Mouse (Mus musculus): ENCODE measurements around the gene Trim17. TPM values are rescaled to one million over a fixed set of nuclear protein-coding genes. Genes with fewer than 3 reads are reported as not detected.

Trim17 gene
- under 1 TPM; 0.08 to 0.31 (median 0.20) TPM for total RNA-seq (2022)

- peak; percentile 81 to 91 for DNase-seq (ENCODE audit: low spot score in 2 of 2)
These were observed at the start of gene Trim17, which contains the start of gene Hist3h2a for GRCm38 (mm10) chr11:58954420-58955142. Gene Trim17, plus strand, starts transcription at chr11:58954685. Gene Hist3h2a, plus strand, starts transcription at chr11:58954685.

DNA sequence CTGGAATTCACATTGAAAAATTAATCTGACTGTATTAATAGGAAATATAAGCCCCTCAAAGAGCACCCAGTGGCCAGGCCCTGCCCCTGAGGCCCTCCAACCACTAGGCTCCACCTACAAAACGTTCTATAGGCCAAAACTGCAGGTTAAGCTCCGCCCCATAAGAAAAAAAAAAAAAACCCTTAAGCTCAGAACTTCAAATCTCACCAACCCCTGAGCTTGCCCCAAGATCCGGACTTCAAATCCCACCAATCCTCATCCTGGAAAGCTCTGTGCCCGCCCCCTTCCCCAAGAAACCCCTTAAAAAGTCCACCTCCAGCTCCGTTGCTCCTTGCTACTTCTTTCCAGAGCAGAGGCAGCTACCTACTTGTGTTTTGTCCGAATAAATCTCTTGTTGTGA lies 49.6 kb upstream of the Trim17 start:
- DNase-seq (ENCODE audit: low spot score in 2 of 2), result no peak

- no peak for DNase-seq (ENCODE audit: low spot score in 2 of 2)
These were observed 40.7 kb upstream of the Trim17 start for GRCm38 (mm10) chr11:58913776-58914175.

GRCm38 (mm10) chr11:58914461-58915028 lies 39.9 kb upstream of the Trim17 start:
- DNase-seq (ENCODE audit: low spot score in 2 of 2), result no peak

- no peak for DNase-seq (ENCODE audit: low spot score in 2 of 2)
These were observed 37.4 kb upstream of the Trim17 start for GRCm38 (mm10) chr11:58916879-58917744.

DNA sequence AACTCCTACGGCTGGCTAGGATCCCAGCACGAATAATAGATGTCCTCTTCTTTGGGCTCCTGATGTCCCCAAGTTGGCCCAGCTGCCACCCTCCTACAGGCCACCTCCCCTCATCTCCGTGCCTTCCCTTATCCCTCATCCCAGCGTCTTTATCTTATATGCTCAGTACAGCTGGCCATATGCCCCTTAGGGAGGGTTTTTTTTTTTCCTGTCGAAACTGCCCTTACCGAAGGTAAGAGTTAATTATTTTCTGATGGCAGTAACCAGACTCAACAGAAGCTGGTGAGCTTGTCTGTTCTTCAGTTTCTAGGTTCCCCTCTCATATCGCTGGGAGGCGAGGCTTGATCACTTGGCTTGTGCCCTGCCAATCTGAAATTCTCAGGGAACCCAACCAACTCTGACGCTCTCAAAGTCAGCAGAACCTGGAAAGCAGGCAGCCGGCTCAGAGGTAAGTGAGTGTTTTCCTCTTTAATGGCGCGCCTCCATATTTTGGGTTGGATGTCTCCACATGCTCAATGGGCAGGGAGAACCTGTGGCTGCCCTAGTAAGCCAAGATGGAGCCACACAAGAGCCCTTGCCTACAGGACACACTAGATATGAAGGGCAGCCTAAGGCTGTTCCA lies 36.6 kb upstream of the Trim17 start, which contains the start of gene Btnl10:
Btnl10 (plus strand) TSS at position 164 of the 622 bp plus-strand sequence.
- DNase-seq (ENCODE audit: low spot score in 2 of 2), result no peak

DNA sequence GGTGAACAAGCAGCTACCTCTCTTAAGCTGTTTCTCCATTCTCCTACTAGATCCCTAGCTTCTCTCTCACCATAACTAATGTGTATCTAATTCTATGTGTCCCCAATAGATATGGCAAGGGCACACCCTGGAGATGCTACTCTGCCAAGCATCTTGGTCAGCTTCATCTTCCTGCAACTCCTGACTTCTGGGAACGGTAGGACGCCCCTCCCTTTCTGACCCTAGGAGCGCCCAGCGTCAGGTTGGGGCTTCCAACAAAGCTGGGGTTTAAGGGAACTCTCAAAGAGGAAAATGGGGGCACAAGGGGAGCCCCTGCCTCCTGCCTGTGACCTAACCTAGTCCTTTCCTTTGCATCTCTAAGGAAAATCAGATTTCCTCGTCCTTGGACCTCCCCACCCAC lies 35.7 kb upstream of the Trim17 start:
- no peak for DNase-seq (ENCODE audit: low spot score in 2 of 2)

GRCm38 (mm10) chr11:58922420-58922819 lies 32.1 kb upstream of the Trim17 start:
- DNase-seq (ENCODE audit: low spot score in 2 of 2), result no peak

DNA sequence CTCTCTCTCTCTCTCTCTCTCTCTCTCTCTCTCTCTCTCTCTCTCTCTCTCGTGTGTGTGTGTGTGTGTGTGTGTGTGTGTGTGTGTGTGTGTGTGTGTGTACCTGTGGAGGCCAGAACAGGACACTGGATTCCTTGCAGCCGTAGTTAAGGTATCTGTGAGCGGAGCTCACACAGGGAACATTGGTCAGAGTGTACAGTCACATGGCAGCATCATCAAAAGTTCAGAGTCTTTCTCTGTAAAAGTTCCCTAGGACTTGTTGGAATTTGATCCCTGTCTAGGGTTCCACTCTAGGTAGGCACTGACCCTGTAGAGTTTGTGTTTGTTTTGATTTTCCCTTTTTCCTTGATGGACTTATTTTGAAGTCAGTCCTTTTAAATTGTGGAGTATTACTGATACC lies 27.8 kb upstream of the Trim17 start:
- no peak for DNase-seq (ENCODE audit: low spot score in 2 of 2)

DNA sequence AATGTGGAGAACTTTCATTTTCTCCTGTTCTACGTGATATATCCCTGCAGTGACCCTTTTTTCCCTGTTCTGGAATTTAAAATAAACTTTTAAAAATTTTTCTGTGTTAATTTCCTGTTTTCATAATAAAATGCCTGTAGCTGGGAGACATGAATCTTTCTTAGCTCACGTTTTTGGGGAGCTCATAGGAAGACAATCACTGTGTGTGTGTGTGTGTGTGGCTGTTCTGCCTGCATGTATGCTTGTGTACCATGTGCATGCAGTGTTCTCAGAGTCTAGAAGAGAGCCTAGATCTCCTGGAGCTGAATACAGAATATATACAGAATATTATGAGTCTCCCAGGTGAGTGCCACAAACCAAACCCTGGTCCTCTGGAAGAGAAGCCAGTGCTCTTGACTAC lies 27.4 kb upstream of the Trim17 start:
- no peak for DNase-seq (ENCODE audit: low spot score in 2 of 2)

DNA sequence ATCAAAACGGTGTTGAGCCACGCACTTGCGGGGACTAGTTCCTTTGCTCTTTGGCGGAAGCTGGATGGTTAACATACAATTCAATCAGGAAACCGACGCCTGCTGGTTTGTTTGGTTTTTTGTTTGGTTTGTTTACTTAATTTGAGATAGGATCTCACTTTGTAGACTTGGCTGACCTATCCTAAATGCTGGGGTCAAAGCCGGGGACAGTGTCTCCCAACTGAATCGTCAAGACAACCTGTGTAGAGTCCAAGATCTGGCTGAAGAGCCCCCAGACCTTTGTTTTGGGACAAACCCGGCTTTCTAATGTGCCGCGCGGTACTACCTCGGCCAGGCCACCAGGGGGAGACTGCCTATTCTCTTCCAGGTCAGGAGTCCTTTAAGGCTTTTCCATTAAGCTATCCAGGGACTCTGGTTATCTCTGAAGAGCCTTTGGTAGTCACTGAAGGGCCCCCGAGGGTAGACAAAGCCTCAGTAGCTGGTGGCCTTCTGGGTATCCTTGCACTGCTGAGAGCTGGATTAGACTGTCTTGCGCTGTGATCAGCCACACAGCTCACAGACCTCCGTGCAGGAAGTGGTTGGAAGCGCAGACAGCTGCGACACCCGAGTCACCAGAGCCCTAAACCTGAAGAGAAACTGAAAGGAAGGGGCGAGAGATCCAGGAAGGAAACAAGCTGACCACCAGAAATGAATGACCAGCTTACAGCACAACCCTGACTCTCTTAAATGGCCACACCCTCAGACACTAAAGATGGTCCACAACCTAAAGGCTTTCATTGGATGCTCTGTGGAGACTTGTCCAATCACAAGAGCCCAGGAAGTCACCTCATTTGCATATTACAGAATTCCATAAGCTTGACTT lies 26.5 kb upstream of the Trim17 start:
- no peak for DNase-seq (ENCODE audit: low spot score in 2 of 2)

GRCm38 (mm10) chr11:58929055-58929454 lies 25.4 kb upstream of the Trim17 start:
- DNase-seq (ENCODE audit: low spot score in 2 of 2), result no peak

DNA sequence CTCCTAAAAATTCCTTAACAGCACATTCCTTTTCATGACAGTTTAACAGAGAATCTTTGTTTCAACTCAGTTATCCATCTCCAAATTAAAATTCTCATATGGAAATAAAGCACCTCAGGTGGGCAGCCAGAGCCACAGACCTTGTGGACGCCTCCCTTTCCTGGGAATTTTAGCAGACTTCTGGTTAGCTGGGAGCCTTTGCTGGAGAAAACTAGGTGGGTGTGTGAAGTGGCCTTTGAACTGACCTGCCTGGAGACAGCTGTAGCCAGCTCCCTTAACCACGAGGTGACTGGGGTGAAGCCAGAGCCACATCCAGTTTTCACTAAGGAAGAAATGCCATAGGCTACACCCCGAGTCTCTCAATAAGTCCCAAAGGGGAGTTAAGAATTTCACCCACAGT lies 24.8 kb upstream of the Trim17 start:
- DNase-seq (ENCODE audit: low spot score in 2 of 2), result no peak

DNA sequence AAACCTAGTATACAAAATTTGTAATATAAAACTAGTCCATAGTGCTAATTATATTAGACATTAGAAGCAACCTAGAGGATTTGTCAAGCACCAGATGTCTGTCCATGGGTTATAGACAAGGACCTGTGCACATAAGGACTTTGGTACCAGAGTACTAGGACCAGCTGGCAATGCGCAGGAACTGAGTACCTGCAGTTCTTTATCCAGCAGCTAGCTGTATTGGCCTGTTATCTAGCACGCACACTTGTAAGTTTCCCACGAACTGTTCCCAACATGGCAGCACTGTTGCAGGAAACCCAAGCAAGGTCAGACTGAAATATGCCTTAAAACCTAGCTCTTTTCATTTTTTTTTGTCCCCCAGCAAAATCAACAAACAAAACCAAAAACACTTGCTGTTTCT lies 24.2 kb upstream of the Trim17 start:
- no peak for DNase-seq (ENCODE audit: low spot score in 2 of 2)

GRCm38 (mm10) chr11:58931576-58931975 lies 22.9 kb upstream of the Trim17 start:
- no peak for DNase-seq (ENCODE audit: low spot score in 2 of 2)

DNA sequence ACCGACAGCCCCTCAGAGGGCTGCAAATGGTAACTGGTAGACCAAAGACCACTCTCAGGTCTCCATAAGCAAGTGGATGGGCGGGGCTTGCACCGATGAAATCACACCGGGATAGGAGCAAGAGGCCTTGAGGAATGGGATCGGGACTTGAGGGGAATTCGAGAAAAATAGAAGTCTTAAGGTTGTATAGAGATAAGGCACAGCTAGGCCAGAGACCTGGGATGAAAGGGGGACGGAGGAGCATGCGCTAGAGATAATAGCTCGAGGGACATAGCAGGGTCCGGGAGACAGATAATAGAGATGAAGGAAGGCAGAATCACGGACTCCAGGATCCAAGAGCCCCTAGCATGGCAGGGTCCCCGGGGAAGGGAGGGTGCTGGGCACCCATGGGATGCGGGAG lies 16.6 kb upstream of the Trim17 start:
- no peak for DNase-seq (ENCODE audit: low spot score in 2 of 2)

DNA sequence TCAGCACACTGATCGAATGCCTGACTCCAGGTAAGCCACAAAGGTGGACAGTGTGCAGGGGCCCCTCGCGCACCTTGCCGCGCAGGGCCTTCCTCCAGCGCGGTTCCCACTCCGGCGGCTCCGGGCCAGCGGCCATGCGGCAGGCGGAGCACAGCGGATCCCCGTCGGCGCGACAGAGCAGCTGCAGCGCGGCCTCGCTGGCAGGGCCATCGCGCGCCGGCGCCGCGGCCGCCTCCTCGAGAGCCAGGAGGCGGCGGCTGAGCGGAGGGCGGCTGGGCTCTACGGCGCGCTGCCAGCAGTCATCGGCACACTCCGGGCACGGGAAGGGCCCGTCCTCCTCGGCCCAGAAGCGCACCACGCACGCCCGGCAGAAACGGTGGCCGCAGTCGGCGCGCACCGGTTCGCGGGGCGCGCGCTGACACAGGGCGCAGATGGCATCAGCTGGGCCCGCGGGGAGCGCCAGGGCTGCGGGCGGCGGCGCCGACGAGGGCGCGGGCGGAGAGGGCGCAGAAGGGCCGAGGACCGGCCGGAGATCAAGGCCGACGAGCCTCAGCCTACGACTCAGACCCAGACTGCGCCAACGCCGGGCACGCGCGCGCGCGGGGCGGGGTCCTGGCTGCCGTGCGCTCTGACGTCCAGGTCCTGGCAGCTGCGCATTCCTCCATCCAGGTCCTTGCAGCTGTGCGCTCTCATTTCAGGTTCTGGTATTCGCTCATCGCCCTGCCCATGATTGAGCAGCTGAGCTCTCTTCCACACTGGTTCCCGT lies 16.0 kb upstream of the Trim17 start, which contains the start of gene Rnf187:
Rnf187 (minus strand) TSS at position 595 of the 766 bp plus-strand sequence.
- peak; percentile 85 to 90 for DNase-seq (ENCODE audit: low spot score in 2 of 2)

DNA sequence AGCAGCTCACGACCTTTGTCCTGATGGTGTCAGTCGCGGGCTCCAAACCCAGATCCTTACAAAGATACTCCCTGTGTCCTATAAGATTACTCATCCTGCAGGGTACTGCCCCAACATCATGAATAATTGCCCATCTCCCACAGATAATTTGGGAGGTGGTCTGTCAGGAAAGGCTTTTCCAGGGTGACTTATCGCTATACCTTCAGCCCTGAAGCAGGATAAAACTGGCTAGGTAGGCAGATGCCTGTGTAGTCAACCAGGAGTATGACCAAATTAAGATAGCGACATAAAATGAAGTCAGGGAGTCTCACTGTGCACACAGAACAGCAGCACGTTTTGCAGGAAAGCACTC lies 15.4 kb upstream of the Trim17 start:
- DNase-seq (ENCODE audit: low spot score in 2 of 2), result no peak

DNA sequence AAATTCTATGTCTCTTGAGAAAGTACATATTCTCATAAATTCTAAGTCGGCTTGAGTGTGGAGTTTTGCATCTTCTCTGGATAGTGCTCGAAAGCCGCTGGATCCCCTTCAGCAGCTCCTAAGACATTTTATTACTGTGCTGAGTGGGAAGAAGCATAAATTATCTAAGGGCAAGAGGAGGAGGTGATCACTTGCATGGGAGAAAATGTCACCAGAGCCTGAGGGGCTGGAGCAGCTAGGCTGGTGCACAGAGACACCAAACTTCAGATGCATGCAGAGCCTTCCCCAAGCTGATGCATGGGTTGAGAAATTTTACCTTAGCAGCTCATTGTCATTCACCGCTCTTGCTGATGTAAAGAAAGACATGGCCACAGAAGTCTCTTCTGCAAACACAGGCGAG lies 10.3 kb upstream of the Trim17 start:
- DNase-seq (ENCODE audit: low spot score in 2 of 2), result no peak

GRCm38 (mm10) chr11:58947306-58947705 lies 7.2 kb upstream of the Trim17 start:
- DNase-seq (ENCODE audit: low spot score in 2 of 2), result no peak
